Mouse (Mus musculus): ENCODE data around the gene Smc3.

- TF ChIP-seq POLR2AphosphoS2 (IDR thresholded peaks at IDR 0.05; ENCODE audit: insufficient read length, low read depth) (peak; percentile 71), POLR2A (IDR thresholded peaks at IDR 0.05; ENCODE audit: insufficient read length, low read depth) (peak; percentile 52), TCF12 (IDR thresholded peaks at IDR 0.05; ENCODE audit: insufficient read depth, poor library complexity, severe bottlenecking) (no peak), MYOD1 (IDR thresholded peaks at IDR 0.05; ENCODE audit: control insufficient read depth in 1 of 3, insufficient read length in 2 of 3, low read depth in 2 of 3) (peak in 1 of 3 experiments; percentile 1)
Observed at GRCm38 (mm10) chr19:53676718-53677634, 76.8 kb downstream of the Smc3 start, which contains the start of gene Rbm20.

Measured in myocyte (in vitro differentiated cells).